Mouse (Mus musculus) thymus, postnatal 25 days (tissue): Measurements from ENCODE around the gene Erg.

Experiments
- DNase-seq: peaks from one replicate; pipeline ENCODE4 v3.0.0; 2022

Erg gene

GRCm38 (mm10) chr16:95475041-95475440, 111.4 kb downstream of the Erg start:
- DNase-seq: no peak

GRCm38 (mm10) chr16:95473946-95474345, 112.4 kb downstream of the Erg start:
- no peak for DNase-seq

GRCm38 (mm10) chr16:95472771-95473170, 113.6 kb downstream of the Erg start:
- DNase-seq: no peak

GRCm38 (mm10) chr16:95469262-95470139, 116.9 kb downstream of the Erg start:
- no peak for DNase-seq

- no peak for DNase-seq
Observed at GRCm38 (mm10) chr16:95467893-95468292, 118.5 kb downstream of the Erg start.

GRCm38 (mm10) chr16:95466548-95466947, 119.8 kb downstream of the Erg start:
- no peak for DNase-seq

GRCm38 (mm10) chr16:95464609-95465008, 121.8 kb downstream of the Erg start:
- DNase-seq: no peak

- no peak for DNase-seq
Observed at GRCm38 (mm10) chr16:95463796-95464195, 122.6 kb downstream of the Erg start.

GRCm38 (mm10) chr16:95461941-95462340, 124.5 kb downstream of the Erg start:
- DNase-seq: no peak

GRCm38 (mm10) chr16:95460336-95460735, 126.1 kb downstream of the Erg start:
- no peak for DNase-seq

GRCm38 (mm10) chr16:95459325-95459691, 127.1 kb downstream of the Erg start:
- no peak for DNase-seq

GRCm38 (mm10) chr16:95458590-95459324, 127.6 kb downstream of the Erg start:
- DNase-seq: no peak

- DNase-seq: no peak
Observed at GRCm38 (mm10) chr16:95457006-95457405, 129.4 kb downstream of the Erg start.

- DNase-seq: no peak
Observed at GRCm38 (mm10) chr16:95455896-95456295, 130.5 kb downstream of the Erg start.

- no peak for DNase-seq
Observed at GRCm38 (mm10) chr16:95455461-95455860, 130.9 kb downstream of the Erg start.

GRCm38 (mm10) chr16:95452411-95452810, 134.0 kb downstream of the Erg start:
- DNase-seq: no peak

GRCm38 (mm10) chr16:95449361-95449725, 137.1 kb downstream of the Erg start:
- DNase-seq: no peak

GRCm38 (mm10) chr16:95448643-95449360, 137.6 kb downstream of the Erg start:
- no peak for DNase-seq

GRCm38 (mm10) chr16:95447896-95448295, 138.5 kb downstream of the Erg start:
- DNase-seq: no peak

GRCm38 (mm10) chr16:95446368-95446767, 140.0 kb downstream of the Erg start:
- DNase-seq: no peak

GRCm38 (mm10) chr16:95442023-95442422, 144.4 kb downstream of the Erg start:
- DNase-seq: no peak

GRCm38 (mm10) chr16:95441179-95441578, 145.2 kb downstream of the Erg start:
- DNase-seq: no peak

GRCm38 (mm10) chr16:95440334-95440733, 146.1 kb downstream of the Erg start:
- DNase-seq: no peak

GRCm38 (mm10) chr16:95439794-95440193, 146.6 kb downstream of the Erg start:
- DNase-seq: no peak
